Mouse (Mus musculus): ENCODE results near the gene Sepsecs.

The Sepsecs gene

DNA sequence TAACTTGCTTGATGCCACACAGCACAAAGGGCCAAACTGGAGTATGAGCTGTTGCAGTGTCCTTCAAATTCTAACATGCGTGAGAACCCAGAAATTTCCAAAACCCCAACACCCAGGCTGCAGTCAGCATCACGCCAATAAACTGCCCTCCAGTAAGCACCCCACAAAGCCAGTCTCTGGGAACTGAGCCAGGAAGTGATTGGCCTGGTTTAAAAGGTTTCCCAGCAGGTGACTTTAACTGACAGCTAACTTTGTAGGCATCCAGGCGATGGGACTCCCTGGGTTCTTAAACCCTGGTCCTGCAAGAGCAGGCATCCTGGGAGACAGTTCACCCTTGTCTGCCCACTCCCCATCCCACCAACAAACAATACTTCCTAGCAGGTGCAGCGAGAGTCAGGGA lies 59.2 kb downstream of the Sepsecs start:
- DNase-seq (ENCODE audit: low spot score), result no peak

- DNase-seq (ENCODE audit: low spot score), result no peak
Observed at GRCm38 (mm10) chr5:52609672-52610071, 59.8 kb downstream of the Sepsecs start.

- no peak for DNase-seq (ENCODE audit: low spot score)
Observed at GRCm38 (mm10) chr5:52604582-52605041, 64.9 kb downstream of the Sepsecs start.

- DNase-seq (ENCODE audit: low spot score), result no peak
Observed at GRCm38 (mm10) chr5:52590612-52591011, 78.9 kb downstream of the Sepsecs start.

All from retina, embryonic 14.5 days (tissue).